Mouse (Mus musculus) spleen, postnatal 0 days (tissue): Measurements from ENCODE around the gene Ndufa4l2. TPM values are rescaled to one million over a fixed set of nuclear protein-coding genes. Genes with fewer than 3 reads are reported as not detected.

ENCODE experiments used
- polyA plus RNA-seq: library from polyadenylated mRNA; unstranded; fragments of >200 nt; fragmentation: Nextera tagmentation; extraction: Ambion mirVana; gene quantifications from 2 replicates; pipeline ENCODE4 v1.2.1, GENCODE M21; 2015

Gene Ndufa4l2
- 22.4 and 25.0 TPM in 2 replicates for polyA plus RNA-seq

DNA sequence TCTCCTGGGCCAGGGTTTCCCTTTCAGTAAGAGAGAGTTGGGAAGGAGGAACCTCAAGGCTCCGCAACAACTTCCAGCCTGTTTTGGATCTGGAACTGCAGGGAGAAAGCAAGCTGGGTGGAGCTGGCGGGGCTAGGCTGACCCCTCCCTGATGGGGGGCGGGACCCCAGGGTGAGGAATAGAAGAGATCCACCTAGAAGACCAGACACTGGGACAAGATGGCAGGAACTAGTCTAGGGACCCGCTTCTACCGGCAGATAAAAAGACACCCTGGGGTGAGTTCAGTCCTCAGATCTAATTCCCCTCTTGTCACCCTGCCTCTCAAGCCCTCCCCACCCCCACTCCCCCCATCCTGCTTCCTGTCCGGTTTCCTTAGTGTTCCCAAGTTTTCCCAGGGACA lies at the start of gene Ndufa4l2:
TSS of gene Ndufa4l2 (plus strand) at position 204 of the 400 bp plus-strand sequence.

DNA sequence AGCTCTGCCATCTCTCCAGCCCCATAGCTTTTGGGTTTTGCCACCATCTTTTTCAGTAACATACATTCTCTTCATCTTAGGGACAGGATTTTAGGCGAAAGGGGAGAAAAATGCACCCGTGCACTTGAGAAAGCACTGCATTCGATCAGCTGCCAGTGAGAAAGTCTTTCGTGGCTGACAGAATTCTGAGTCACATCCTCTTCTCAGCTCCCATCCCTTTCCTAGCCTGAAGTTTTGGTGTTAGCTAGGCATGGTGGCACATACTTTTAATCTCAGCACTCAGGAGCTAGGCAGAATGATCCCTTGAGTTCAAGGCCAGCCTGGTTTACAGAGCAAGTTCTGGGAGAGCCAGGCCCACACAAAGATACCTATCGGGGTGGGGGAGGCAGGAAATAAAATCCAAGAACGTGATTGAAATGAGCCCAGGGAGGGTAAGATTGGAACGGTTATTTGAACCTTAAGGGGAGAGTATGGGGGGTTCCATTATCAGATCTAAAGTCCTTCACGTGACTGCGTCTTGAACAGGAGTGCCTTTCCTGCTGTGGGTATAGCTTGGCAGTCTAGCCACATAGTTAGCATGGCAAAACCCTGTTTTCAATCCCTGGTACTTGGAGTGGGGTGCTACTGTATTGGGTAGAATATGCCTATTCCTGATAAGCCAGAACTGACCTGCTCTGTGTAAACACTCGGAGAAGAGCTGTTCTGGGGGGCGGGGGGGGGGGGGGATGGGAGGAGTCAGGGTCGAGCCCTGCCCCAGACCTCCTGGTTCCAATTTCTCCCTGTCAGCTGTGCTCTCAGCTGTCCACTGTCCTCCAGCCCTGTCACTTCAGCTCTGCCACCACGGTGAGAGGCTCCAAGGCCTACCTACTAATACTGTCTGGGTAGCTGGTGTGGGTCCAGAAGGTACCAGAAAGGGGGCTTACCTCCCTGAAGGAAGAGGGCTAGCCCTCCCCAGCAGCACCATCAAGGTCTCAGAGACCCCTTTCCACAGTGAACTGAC lies 13.6 kb upstream of the Ndufa4l2 start, which contains the start of gene Stac3:
TSS of gene Stac3 (plus strand) at position 793 of the 1,000 bp plus-strand sequence.

DNA sequence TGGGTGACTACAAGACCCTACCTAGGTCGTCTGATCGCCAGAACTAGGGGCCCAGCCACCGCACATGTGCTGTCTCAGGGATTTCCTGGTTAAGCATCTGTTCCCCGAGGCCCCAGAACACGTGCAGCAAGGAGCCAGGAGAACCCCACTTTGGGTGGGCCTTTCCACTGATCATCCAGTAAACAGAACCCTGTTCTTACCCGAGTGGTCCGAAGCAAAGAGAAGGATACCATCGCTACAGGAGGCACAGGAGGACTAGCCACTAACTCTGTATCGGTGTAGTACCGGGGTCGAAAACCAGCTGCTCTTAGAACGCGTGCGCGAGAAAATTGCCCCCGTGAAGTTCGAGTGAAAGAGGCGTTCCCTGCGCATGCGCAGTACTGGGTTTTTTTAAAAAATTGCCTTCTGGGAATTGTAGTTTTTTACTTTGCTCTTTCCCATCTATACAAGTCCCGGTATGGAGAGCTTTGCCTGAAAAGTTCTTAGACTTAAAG lies 7.4 kb downstream of the Ndufa4l2 start, which contains the start of gene Shmt2:
TSS of gene Shmt2 (minus strand) at position 357 of the 494 bp plus-strand sequence.

DNA sequence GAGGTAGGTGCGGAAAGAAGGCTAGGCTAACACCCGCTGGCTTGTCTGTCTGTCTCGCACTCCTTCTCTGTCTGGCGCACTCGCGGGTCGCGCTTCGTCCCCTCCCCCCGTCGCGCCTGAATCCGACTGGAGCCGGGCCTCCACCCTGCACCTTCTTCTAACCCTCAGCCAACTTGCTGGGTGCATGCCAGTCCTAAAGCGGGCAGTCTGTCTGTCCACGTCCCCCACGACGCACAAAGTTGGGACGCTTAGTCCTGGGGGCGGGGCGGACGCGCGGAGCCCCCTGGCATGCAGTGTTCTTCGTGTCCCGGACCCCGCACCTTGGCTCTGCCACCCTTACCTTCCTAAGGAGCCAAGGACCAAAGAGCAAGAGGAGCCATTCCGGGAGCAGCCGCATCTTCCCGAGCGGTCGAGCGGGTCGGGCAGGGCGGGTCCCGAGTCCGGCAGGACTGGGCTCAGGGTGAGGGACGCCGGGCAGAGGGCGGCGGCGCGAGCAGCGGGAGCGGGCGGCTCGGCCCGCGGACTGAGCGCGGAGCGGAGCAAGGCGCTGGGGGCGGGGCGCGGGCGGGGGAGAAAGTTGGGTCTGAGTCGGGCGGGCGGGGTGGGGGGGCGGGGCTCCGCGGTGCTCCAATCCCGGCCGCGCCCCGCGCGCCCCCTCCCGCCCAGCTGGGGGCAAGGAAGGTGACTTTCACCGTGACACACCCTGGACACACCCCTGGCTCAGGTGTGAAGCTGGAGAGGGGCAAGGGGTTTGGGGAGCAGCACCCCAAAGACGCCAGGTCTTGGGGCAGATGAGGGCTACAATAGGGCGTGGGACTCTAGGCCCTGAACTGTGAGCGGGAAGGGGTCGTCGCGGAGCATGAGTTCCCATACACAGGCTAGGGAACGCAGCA lies 19.5 kb downstream of the Ndufa4l2 start, which contains the start of gene Nxph4:
TSS of gene Nxph4 (minus strand) at position 524 of the 893 bp plus-strand sequence.

Other genes starting within 250 kb of the Ndufa4l2 start
- gene Dctn2, start 248.6 kb upstream of the Ndufa4l2 start, polyA plus RNA-seq: 94.5 and 104 TPM in 2 replicates
- gene Mbd6, start 225.9 kb upstream of the Ndufa4l2 start, polyA plus RNA-seq: 11.7 and 14.1 TPM in 2 replicates
- 79.4 and 88.0 TPM in 2 replicates for gene Mars, start 203.2 kb upstream of the Ndufa4l2 start, polyA plus RNA-seq
- 38.7 and 46.0 TPM in 2 replicates for gene Arhgap9, start 193.0 kb upstream of the Ndufa4l2 start, polyA plus RNA-seq
- 0.66 and 1.1 TPM in 2 replicates for gene Gli1, start 173.0 kb upstream of the Ndufa4l2 start, polyA plus RNA-seq
- not detected in 2 replicates for gene Inhbe, start 160.6 kb upstream of the Ndufa4l2 start, polyA plus RNA-seq
- gene Inhbc, start 144.5 kb upstream of the Ndufa4l2 start, polyA plus RNA-seq: not detected in 2 replicates
- gene R3hdm2, start 134.6 kb upstream of the Ndufa4l2 start, polyA plus RNA-seq: 14.1 and 16.8 TPM in 2 replicates
- 0.12 and 0.49 TPM in 2 replicates for gene Stac3, start 13.3 kb upstream of the Ndufa4l2 start, polyA plus RNA-seq
- gene Shmt2, start 7.5 kb downstream of the Ndufa4l2 start, polyA plus RNA-seq: 80.6 and 92.9 TPM in 2 replicates
- 0.12 TPM in 1 of 2 replicates, not detected in the other for gene Nxph4, start 19.6 kb downstream of the Ndufa4l2 start, polyA plus RNA-seq
- 29.9 and 45.8 TPM in 2 replicates for gene Lrp1, start 106.2 kb downstream of the Ndufa4l2 start, polyA plus RNA-seq
- gene Stat6, start 128.0 kb downstream of the Ndufa4l2 start, polyA plus RNA-seq: 21.2 and 24.6 TPM in 2 replicates
- gene Nemp1, start 151.9 kb downstream of the Ndufa4l2 start, polyA plus RNA-seq: 6.7 and 7.1 TPM in 2 replicates
- 4.2 and 6.1 TPM in 2 replicates for gene Nab2, start 153.6 kb downstream of the Ndufa4l2 start, polyA plus RNA-seq
- gene Myo1a, start 190.2 kb downstream of the Ndufa4l2 start, polyA plus RNA-seq: 0.23 and 0.25 TPM in 2 replicates
- gene Tac2, start 209.5 kb downstream of the Ndufa4l2 start, polyA plus RNA-seq: 5.9 and 6.7 TPM in 2 replicates
- gene Zbtb39, start 224.6 kb downstream of the Ndufa4l2 start, polyA plus RNA-seq: 1.3 and 1.6 TPM in 2 replicates
- gene Gpr182, start 236.8 kb downstream of the Ndufa4l2 start, polyA plus RNA-seq: 7.9 and 10.9 TPM in 2 replicates
- 0.47 and 0.51 TPM in 2 replicates for gene Rdh1, start 244.8 kb downstream of the Ndufa4l2 start, polyA plus RNA-seq
- 0.58 and 0.76 TPM in 2 replicates for gene Rdh16f1, start 244.8 kb downstream of the Ndufa4l2 start, polyA plus RNA-seq